Mouse (Mus musculus): ENCODE results near the gene Colq.

GRCm38 (mm10) chr14:31570131-31570951 lies 20.8 kb downstream of the Colq start:
- TF ChIP-seq POLR2A (IDR thresholded peaks at IDR 0.05; ENCODE audit: borderline replicate concordance, extremely low read depth, insufficient read depth, insufficient read length, poor library complexity, severe bottlenecking) = no peak
- TF ChIP-seq CTCF (IDR thresholded peaks at IDR 0.05; ENCODE audit: borderline replicate concordance, extremely low read depth, insufficient read depth, insufficient read length) = no peak
